Mouse (Mus musculus) kidney, postnatal 0 days (tissue): ENCODE measurements at regions not wholly inside any gene's neighbourhood (a gene's known extent, or its start where the extent isn't known, plus 50 kb on each side); places are given as distances from the start of the nearest gene placed in this dataset.

Experiments used
- ATAC-seq: fragments of 200-750 bp; cut with Nextera tagmentation; replicated peaks from 2 replicates; pipeline ENCODE4 v1.8.0; 2017; ENCODE audit warnings: low read depth, moderate number of reproducible peaks, moderate TSS enrichment, moderate library complexity; ENCODE audit not compliant: low FRiP score
- DNase-seq: peaks from one replicate; pipeline ENCODE4 v3.0.0-alpha.2; 2016; ENCODE audit warnings: low spot score
- H3K27ac ChIP-seq: fragments of 300-500 bp; sonication (generic); 2 replicates; pipeline ENCODE4 v1.5.1; 2014; ENCODE audit warnings: mild to moderate bottlenecking
- H3K27me3 ChIP-seq: fragments of 300-500 bp; sonication (generic); 2 replicates; pipeline ENCODE4 v1.6.1; 2014; ENCODE audit warnings: low read length, mixed read lengths; ENCODE audit not compliant: insufficient read depth
- H3K36me3 ChIP-seq: fragments of 300-500 bp; sonication (generic); 2 replicates; pipeline ENCODE4 v1.6.1; 2014; ENCODE audit warnings: low read length, mixed read lengths; ENCODE audit not compliant: insufficient read depth
- H3K4me1 ChIP-seq: fragments of 300-500 bp; sonication (generic); replicated peaks from 2 replicates; pipeline ENCODE4 v1.6.1; 2014; ENCODE audit warnings: antibody characterized with exemption, low read length, mixed read lengths; ENCODE audit not compliant: insufficient read depth
- H3K4me2 ChIP-seq: fragments of 300-500 bp; sonication (generic); 2 replicates; pipeline ENCODE4 v1.6.1; 2014; ENCODE audit warnings: mild to moderate bottlenecking, low read length, moderate library complexity, mixed read lengths
- H3K4me3 ChIP-seq: fragments of 300-500 bp; sonication (generic); replicated peaks from 2 replicates; pipeline ENCODE4 v1.5.1; 2014; ENCODE audit warnings: low read depth, low read length
- H3K9ac ChIP-seq: fragments of 300-500 bp; sonication (generic); 2 replicates; pipeline ENCODE4 v1.6.1; 2014; ENCODE audit warnings: low read depth, low read length
- H3K9me3 ChIP-seq: fragments of 300-500 bp; sonication (generic); replicated peaks from 2 replicates; pipeline ENCODE4 v1.6.1; 2016; ENCODE audit warnings: low read length, inconsistent platforms, mixed read lengths
- CTCF ChIP-seq: IDR thresholded peaks from 2 replicates; pipeline ENCODE4 v1.5.1; 2016; ENCODE audit warnings: antibody characterized with exemption, low read depth, mild to moderate bottlenecking, moderate library complexity
- WGBS: fragments of 180-500 bp; shearing (Covaris S2); extraction: QIAGEN DNeasy Blood & Tissue Kit; methylation state at CpG from one replicate; pipeline ENCODE4 v1.1.7; 2014; 5-methylcytosine and 5-hydroxymethylcytosine counted together

DNA sequence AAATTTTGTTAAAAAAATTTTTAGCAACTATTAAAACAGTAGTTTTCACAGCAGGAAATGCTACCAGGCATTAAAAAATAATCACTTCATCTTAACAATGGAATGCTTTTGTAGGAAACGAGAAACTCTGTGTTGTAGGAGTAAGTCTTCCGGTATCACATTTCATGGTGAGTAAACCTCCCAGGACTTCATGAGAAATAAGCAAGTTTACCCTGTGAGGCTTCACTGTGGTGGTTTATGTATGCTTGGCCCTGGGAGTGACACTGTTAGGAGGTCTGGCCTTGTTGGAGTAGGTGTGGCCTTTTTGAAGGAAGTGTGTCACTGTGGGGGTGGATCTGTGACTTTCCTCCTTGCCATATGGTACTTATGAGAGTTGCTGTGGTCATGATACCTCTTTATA lies 289.0 kb upstream of the Igfbp3 start:
- 22% methylated on average over 2 of the region's 2 CpGs for WGBS
- no peak overlapping the region for H3K4me2 ChIP-seq
- H3K4me1 ChIP-seq = no peaks in the 10 kb centered on the region
- H3K4me3 ChIP-seq = no peak overlapping the region
- H3K9ac ChIP-seq = no peak overlapping the region
- DNase-seq = peak; percentile 53
- H3K27ac ChIP-seq = no peak overlapping the region
- no peaks in the 10 kb centered on the region for H3K27me3 ChIP-seq
- H3K9me3 ChIP-seq = no peaks in the 10 kb centered on the region
- TF ChIP-seq CTCF = no peak
- ATAC-seq = no peak
- no peaks in the 10 kb centered on the region for H3K36me3 ChIP-seq

DNA sequence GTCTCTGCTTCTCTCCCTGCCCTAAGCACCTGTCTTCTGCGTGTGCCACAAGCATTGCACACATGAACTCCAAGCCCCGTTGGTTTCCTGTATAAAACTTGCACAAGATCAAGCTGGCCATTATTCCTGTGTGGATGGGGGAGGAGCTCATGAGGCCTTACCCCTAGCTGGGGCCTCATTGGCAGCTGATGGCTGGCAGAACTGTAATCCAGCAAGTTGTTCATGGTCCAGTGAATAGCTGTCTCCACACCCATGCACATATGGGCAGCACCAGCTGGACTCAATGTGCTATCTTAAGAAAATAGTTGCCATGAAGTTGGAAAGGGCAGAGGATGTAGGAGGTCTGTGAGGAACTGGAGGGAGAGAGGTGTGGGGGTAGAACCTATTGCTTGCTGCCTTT lies 288.3 kb upstream of the Igfbp3 start:
- WGBS = 29% methylated on average over 2 of the region's 2 CpGs
- ATAC-seq (peak; percentile 84), DNase-seq (peak; percentile 47)
- Histone ChIP-seq H3K27ac (no peak overlapping the region), H3K4me3 (no peak overlapping the region), H3K27me3 (no peaks in the 10 kb centered on the region), H3K4me2 (no peak overlapping the region), H3K36me3 (no peaks in the 10 kb centered on the region), H3K9me3 (no peaks in the 10 kb centered on the region), H3K4me1 (no peaks in the 10 kb centered on the region), H3K9ac (no peak overlapping the region)
- TF ChIP-seq CTCF = no peak

- ATAC-seq = no peak
- no peak for TF ChIP-seq CTCF
- 56% methylated on average over 6 of the region's 6 CpGs for WGBS
- H3K4me1 ChIP-seq = no peaks in the 10 kb centered on the region
- no peak overlapping the region for H3K9ac ChIP-seq
- no peak overlapping the region for H3K4me2 ChIP-seq
- peak; percentile 36 for DNase-seq
- no peak overlapping the region for H3K27ac ChIP-seq
- H3K27me3 ChIP-seq = no peaks in the 10 kb centered on the region
- no peak overlapping the region for H3K4me3 ChIP-seq
- no peaks in the 10 kb centered on the region for H3K36me3 ChIP-seq
- no peaks in the 10 kb centered on the region for H3K9me3 ChIP-seq
Measured at GRCm38 (mm10) chr11:7497803-7498202, 284.1 kb upstream of the Igfbp3 start.

- TF ChIP-seq CTCF = no peak
- Histone ChIP-seq H3K27me3 (no peaks in the 10 kb centered on the region), H3K4me3 (no peak overlapping the region), H3K36me3 (no peaks in the 10 kb centered on the region), H3K4me1 (no peaks in the 10 kb centered on the region), H3K27ac (no peak overlapping the region), H3K4me2 (no peak overlapping the region), H3K9ac (no peak overlapping the region), H3K9me3 (no peaks in the 10 kb centered on the region)
- ATAC-seq (no peak), DNase-seq (no peak)
- 56% methylated on average over 7 of the region's 7 CpGs for WGBS
Measured at GRCm38 (mm10) chr11:7473832-7474545, 260.3 kb upstream of the Igfbp3 start.

DNA sequence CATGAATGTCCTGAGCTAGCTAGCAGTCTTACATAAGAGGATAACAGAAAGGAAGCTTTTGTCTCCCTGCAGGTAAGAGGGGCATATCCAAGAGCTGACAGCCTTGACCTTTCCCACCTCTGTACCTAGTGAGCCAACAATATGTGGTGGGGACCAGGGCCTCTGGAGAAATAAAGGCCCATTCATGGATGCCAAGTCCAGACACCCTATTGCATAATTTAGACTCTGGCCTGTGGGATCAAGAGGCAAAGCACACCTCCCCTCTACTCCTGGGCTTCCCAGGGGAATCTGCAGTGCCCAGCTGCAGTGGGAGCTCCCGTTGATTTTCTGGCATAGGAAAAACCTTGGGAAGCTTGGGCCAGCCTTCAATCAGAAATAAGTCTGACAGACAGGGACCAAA lies 251.8 kb upstream of the Igfbp3 start:
- Histone ChIP-seq H3K9me3 (no peaks in the 10 kb centered on the region), H3K4me2 (no peak overlapping the region), H3K4me1 (no peaks in the 10 kb centered on the region), H3K9ac (no peak overlapping the region), H3K27me3 (no peaks in the 10 kb centered on the region), H3K36me3 (no peaks in the 10 kb centered on the region), H3K27ac (no peak overlapping the region), H3K4me3 (no peak overlapping the region)
- WGBS = 80% methylated on average over 1 of the region's 1 CpGs
- ATAC-seq = no peak
- TF ChIP-seq CTCF = no peak
- no peak for DNase-seq

DNA sequence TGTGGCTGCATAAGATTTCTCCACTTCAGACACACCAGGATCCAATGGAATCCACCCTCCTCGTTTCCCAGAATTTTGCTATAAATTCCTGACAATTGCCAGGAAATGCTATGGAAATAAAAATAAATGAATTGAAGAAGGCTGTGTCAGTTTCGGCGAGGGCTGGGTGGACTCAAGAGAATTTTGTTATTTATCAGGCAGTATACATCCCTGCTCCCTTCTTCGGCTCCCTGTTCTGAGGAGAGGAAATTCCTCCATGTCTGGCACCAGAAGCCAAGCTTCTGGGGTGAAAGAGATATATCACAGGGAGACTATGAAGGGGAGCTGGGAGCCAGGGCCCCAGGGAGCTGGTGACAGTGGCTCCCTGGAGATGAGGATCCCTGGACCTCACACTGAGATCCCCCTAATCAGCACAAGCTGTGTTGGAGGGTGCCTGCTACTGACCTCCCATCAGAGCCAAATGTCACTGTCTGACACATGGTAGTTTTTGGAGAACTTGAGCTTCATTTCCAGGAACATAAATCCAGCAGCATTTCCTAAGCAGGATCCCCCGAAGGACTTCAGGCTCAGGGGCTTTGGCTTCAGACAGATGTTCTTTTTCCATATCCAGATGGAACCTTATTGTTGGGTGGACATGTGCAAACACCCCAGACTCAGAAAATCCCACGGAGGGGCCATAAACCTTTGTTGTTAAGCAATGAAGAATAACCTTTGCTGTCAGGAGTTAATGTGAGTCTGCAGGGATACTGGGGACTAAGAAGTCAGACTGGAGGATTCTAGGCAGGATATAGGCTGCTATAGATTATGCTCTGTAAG lies 248.4 kb upstream of the Igfbp3 start:
- Histone ChIP-seq H3K9me3 (no peaks in the 10 kb centered on the region), H3K9ac (no peak overlapping the region), H3K27me3 (no peaks in the 10 kb centered on the region), H3K4me2 (no peak overlapping the region), H3K27ac (peak overlapping the region; percentile 40), H3K4me1 (no peaks in the 10 kb centered on the region), H3K4me3 (no peak overlapping the region), H3K36me3 (no peaks in the 10 kb centered on the region)
- ATAC-seq (peak; percentile 79), DNase-seq (peak; percentile 91)
- WGBS = 12% methylated on average over 6 of the region's 6 CpGs
- no peak for TF ChIP-seq CTCF
